Mouse (Mus musculus): Measurements from ENCODE around the gene Olfr1394.

GRCm38 (mm10) chr11:49205080-49205590 lies 51.0 kb downstream of the Olfr1394 start:
- TF ChIP-seq CTCF (IDR thresholded peaks at IDR 0.05; ENCODE audit: low read depth), result no peak
- no peak for TF ChIP-seq EP300 (optimal IDR thresholded peaks at IDR 0.05)

All from stomach, postnatal 0 days (tissue).